Mouse (Mus musculus) naive thymus-derived CD4-positive, alpha-beta T cell, adult 5 months (primary cell): ENCODE results near the gene Calm1. TPM values are rescaled to one million over a fixed set of nuclear protein-coding genes. Genes with fewer than 3 reads are reported as not detected.

ENCODE experiments used
- polyA plus RNA-seq: library from polyadenylated mRNA; unstranded; fragments of 100-300 nt; shearing (Covaris generic); gene quantifications from one replicate; pipeline ENCODE4 v1.2.1, GENCODE M21; 2017

Gene Calm1
- polyA plus RNA-seq: 1,139 TPM

GRCm38 (mm10) chr12:100198967-100199660 lies at the start of gene Calm1:
TSS of gene Calm1 (plus strand) at chr12:100199435.

DNA sequence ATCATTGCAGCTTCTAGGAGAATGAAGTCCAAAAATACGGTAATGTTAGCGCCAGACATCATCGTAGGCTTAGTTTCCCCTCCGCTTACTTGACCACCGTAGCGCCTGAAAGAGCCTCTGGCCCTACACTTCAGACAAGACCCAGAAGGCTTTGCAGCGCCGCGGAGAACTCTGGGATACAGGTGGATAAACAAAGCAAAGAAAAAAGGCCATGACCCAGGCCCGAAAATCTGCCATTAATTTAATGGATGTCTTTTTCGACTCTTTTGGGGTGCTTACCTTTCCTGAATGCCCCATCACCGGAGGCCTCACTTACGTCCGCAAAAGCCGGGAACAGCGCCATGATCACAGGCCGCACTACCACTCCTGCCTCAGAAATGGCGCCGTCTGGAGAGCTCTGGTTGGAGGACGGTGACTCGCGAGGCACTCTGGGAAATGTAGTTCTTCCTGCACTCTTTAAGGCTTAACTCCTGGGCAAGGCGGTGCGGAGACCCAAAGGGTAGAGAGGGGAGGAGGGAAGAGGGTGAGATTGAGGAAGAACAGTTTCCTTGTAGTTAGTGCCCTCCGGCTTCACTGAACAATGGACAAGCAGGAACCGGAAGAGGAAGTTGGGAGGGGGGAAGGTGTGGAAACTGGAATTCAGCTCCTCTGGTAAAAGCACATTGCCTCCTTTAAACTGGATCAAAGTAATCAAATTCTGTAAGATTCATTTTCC lies 39.8 kb upstream of the Calm1 start, which contains the start of gene Nrde2:
TSS of gene Nrde2 (minus strand) at position 393 of the 715 bp plus-strand sequence.

Other genes starting within 250 kb of the Calm1 start
- gene Kcnk13, start 234.9 kb upstream of the Calm1 start, polyA plus RNA-seq: not detected
- 105 TPM for gene Psmc1, start 89.3 kb upstream of the Calm1 start, polyA plus RNA-seq
- 24.5 TPM for gene Nrde2, start 39.8 kb upstream of the Calm1 start, polyA plus RNA-seq